Mouse (Mus musculus): Measurements from ENCODE around the gene Gm11634.

DNA sequence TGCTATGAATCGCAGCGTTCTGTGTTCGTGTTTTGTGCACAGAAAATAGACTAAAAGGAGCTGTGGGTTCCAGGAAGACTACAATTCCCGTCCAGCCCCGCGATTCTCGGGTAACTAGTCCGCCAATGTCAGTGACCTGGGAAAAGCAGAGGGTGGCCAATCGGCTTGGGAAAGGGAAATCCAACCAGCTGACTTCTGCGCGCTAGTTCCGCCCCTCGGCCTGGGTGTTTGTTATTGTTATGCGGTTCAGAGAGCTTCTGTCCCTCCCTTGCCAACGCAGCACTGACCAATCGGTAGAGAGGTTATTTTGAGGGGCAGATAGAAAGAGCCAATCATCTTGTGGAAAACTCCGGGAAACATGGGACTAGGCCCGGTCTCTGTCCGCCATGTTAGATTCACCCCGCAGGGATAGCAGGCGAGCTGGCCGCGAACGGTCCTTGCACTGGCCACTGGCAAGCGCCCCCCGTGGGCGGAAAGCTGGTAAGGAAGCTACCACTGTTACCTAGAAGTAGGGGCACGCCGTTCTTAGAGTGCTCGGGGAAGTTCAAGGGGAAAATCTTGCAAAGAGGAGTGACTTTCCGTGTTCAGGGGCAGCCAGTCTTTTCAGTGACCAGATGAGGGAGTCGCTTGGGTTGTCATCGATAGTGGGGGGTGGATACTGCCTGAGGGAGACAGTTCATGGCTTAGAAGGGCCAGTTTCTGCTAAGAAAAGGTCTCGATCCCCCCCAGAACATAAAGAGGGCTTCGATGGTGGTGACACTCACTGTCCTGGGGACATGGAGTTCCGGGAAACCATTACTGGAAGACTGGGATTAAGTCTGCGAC is 46.4 kb downstream of the Gm11634 start:
- TF ChIP-seq CTCF (conservative IDR thresholded peaks at IDR 0.05; ENCODE audit: insufficient read depth, insufficient read length, low read depth, low read length) (no peak), POLR2A (IDR thresholded peaks at IDR 0.05; ENCODE audit: low read depth, low read length) (peak; percentile 85)
